Mouse (Mus musculus) kidney, postnatal 0 days (tissue): ENCODE measurements around the gene Zfp709. TPM values are rescaled to one million over a fixed set of nuclear protein-coding genes. Genes with fewer than 3 reads are reported as not detected.
A peak's percentile ranks its signal among the peaks of the same experiment; 100 is the strongest.

Experiments used
- ATAC-seq: fragments of 200-750 bp; cut with Nextera tagmentation; replicated peaks from 2 replicates; pipeline ENCODE4 v1.8.0; 2017; ENCODE audit warnings: low read depth, moderate number of reproducible peaks, moderate TSS enrichment, moderate library complexity; ENCODE audit not compliant: low FRiP score
- DNase-seq: peaks from one replicate; pipeline ENCODE4 v3.0.0-alpha.2; 2016; ENCODE audit warnings: low spot score
- H3K27ac ChIP-seq: fragments of 300-500 bp; sonication (generic); 2 replicates; pipeline ENCODE4 v1.5.1; 2014; ENCODE audit warnings: mild to moderate bottlenecking
- H3K27me3 ChIP-seq: fragments of 300-500 bp; sonication (generic); 2 replicates; pipeline ENCODE4 v1.6.1; 2014; ENCODE audit warnings: low read length, mixed read lengths; ENCODE audit not compliant: insufficient read depth
- H3K36me3 ChIP-seq: fragments of 300-500 bp; sonication (generic); 2 replicates; pipeline ENCODE4 v1.6.1; 2014; ENCODE audit warnings: low read length, mixed read lengths; ENCODE audit not compliant: insufficient read depth
- H3K4me1 ChIP-seq: fragments of 300-500 bp; sonication (generic); replicated peaks from 2 replicates; pipeline ENCODE4 v1.6.1; 2014; ENCODE audit warnings: antibody characterized with exemption, low read length, mixed read lengths; ENCODE audit not compliant: insufficient read depth
- H3K4me2 ChIP-seq: fragments of 300-500 bp; sonication (generic); 2 replicates; pipeline ENCODE4 v1.6.1; 2014; ENCODE audit warnings: mild to moderate bottlenecking, low read length, moderate library complexity, mixed read lengths
- H3K4me3 ChIP-seq: fragments of 300-500 bp; sonication (generic); replicated peaks from 2 replicates; pipeline ENCODE4 v1.5.1; 2014; ENCODE audit warnings: low read depth, low read length
- H3K9ac ChIP-seq: fragments of 300-500 bp; sonication (generic); 2 replicates; pipeline ENCODE4 v1.6.1; 2014; ENCODE audit warnings: low read depth, low read length
- H3K9me3 ChIP-seq: fragments of 300-500 bp; sonication (generic); replicated peaks from 2 replicates; pipeline ENCODE4 v1.6.1; 2016; ENCODE audit warnings: low read length, inconsistent platforms, mixed read lengths
- CTCF ChIP-seq: IDR thresholded peaks from 2 replicates; pipeline ENCODE4 v1.5.1; 2016; ENCODE audit warnings: antibody characterized with exemption, low read depth, mild to moderate bottlenecking, moderate library complexity
- WGBS: fragments of 180-500 bp; shearing (Covaris S2); extraction: QIAGEN DNeasy Blood & Tissue Kit; methylation state at CpG from one replicate; pipeline ENCODE4 v1.1.7; 2014; 5-methylcytosine and 5-hydroxymethylcytosine counted together
- polyA plus RNA-seq: library from polyadenylated mRNA; unstranded; fragments of >200 nt; fragmentation: Nextera tagmentation; extraction: Ambion mirVana; gene quantifications from 2 replicates; pipeline ENCODE4 v1.2.1, GENCODE M21; 2015

Zfp709 gene
- polyA plus RNA-seq, 1 experiment from 2014 or later, result 5.4 TPM

DNA sequence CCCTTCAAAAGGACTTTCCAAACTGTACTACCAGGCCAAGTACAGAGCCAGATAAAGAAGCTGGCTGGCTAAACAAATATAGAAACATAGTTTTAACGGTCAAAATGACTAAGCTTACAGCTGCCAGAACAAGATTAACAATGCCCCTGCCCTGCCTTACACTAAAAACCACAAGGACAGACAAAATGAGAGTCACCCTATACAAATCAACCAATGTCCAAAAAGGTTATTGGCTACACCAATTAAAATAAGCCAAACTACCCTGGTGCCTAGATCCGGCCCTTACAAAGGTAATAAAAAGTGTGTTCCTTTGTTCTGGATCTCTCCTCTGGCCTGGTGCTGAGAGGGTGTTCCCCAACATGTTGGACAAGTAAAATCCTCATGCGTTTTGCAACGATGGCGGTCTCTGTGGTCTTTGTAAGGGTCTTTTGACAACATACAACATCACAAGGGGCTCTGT is 26.0 kb downstream of the Zfp709 start:
- DNase-seq (no peak), ATAC-seq (0 out of 2 replicates have a peak, but pooled peaks have one; percentile 4)
- WGBS, result 94% methylated on average over 5 of the region's 5 CpGs
- Histone ChIP-seq H3K36me3 (no peaks in the 10 kb centered on the region), H3K4me1 (0 out of 2 replicates have a peak, but pooled peaks cover 5% of the 10 kb centered on the region), H3K9ac (no peak overlapping the region), H3K27ac (peak overlapping the region; percentile 99; the same call in 1 of the 2 replicates), H3K4me3 (peak overlapping the region; percentile 88; the same call in 1 of the 2 replicates), H3K4me2 (peak overlapping the region; percentile 72; the same call in 1 of the 2 replicates), H3K27me3 (no peaks in the 10 kb centered on the region), H3K9me3 (no peaks in the 10 kb centered on the region)
- no peak for TF ChIP-seq CTCF

DNA sequence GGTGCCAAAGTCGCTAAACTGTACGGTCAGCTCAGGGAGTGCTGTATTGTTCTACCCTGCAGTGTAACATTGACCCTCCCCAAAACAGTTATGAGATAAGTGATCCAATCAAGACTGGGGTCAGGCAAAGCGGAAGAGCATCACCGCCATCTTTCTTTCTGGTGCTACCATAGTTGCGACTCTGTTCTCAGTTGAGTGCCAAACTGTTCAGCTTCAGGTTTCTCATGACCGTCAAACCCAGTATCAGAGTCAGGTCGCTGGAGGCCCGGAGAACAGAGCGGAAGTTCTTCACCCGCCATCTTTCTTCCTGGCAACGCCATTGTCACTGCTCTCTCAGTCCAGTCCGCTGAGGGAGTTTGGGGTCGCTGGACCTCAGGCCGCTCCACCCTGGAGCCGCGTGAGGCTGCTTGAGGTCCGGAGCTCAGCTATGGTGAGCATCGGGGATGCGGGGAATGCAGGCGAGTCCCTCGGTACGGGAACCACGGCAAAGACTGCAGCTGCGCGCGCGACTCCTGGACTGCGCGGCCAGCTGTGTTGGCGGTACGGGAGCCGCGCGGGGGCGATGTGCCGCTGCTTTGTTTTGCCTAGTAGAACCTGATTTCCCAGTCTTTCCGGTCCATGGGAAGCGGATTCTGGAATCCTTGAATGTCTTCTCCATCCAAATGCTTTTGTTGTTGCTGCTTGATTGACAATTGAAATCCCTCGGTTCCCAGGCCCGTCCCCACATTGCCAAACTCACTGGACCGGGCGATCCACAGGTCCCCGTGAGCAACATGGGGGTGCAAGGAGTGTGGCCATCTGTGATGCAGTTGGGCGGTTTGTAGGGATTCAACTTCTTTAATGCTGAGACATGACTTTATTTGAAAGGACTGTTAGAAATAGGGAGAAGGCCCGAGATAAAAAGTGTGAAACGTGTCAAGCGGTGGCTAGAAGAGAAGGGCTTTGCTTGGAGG is 26.8 kb downstream of the Zfp709 start, which contains the start of the genes Zfp882 and Zfp617:
Zfp882 (plus strand) TSS at position 300 of the 953 bp plus-strand sequence.
Zfp617 (plus strand) TSS at position 327 of the 953 bp plus-strand sequence.
- peak; percentile 94 for DNase-seq
- peak within 1 kb of the TSS; percentile 92 for H3K9ac ChIP-seq
- H3K4me2 ChIP-seq, result peak within 1 kb of the TSS; percentile 72
- peak; percentile 72 for TF ChIP-seq CTCF
- H3K4me1 ChIP-seq, result 0 out of 2 replicates have a peak, but pooled peaks cover 5% of the 10 kb centered on the region
- 7% methylated on average over 47 of the region's 47 CpGs for WGBS
- peak within 1 kb of the TSS; percentile 99 for H3K27ac ChIP-seq
- peak within 1 kb of the TSS; percentile 88 for H3K4me3 ChIP-seq
- peaks cover 3% of the 10 kb centered on the region; the same call in 1 of the 2 replicates for H3K36me3 ChIP-seq
- no peaks in the 10 kb centered on the region for H3K9me3 ChIP-seq
- peak; percentile 94 for ATAC-seq
- no peaks in the 10 kb centered on the region for H3K27me3 ChIP-seq

DNA sequence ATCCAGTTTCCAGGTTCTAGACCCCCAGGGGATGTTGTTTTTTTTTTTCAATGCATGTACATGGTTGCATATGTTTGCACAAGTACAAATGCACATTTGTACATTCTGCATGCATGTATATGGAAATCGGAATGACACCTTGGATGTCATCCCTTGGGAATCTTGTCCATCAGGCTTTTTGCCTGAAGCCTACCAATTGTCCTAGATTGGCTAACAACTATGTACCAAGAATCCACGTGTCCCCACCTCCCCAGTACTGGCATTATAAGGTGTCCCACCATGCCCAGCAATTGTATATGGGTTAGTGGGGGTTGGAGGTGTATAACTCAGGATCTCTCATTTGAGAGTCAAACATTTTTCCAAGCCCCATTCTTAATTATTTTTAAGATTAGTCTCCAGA is 30.5 kb downstream of the Zfp709 start:
- H3K27me3 ChIP-seq, result no peaks in the 10 kb centered on the region
- 93% methylated on average over 2 of the region's 2 CpGs for WGBS
- TF ChIP-seq CTCF, result no peak

DNA sequence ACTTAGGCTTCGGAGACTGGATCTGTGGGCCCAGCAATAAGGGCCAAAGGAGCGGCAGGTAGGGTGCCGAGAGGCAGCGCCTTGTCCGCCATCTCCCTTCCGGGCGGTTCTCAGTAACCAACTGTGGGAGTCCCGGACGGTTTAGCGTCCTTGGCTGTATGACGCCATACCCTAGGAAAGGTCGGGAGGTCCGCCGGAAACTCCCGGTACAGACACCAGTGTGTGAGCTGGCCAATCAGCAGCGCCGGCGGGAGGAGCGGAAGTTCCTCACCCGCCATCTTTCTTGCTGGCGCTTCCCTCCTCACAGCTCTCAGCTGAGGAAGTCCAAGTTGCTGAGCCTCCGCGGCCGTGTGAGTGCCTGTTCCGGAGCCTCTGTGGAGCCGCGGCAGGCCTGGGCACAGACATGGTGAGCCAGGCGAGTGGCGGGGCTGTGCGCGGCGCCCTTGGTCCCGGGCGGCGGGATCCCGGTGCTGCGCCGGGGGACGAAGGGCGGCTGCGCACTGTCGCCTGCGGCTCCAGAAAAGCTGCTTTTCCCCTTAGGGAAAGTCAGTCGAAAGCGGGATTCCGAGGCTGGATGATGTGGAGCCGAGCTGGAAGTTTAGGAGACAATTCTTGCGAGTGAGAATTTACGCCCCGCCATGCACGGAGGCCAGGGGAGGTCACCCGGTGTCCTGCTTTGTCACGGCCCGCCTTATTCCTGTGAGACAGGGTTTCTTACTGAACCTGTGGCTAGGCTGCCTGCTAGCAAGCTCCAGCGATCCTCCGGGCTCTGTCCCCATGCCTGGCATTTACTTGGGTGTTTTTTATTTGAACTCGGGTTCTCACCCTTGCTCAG is 41.0 kb downstream of the Zfp709 start:
- no peaks in the 10 kb centered on the region for H3K27me3 ChIP-seq
- peak overlapping the region; percentile 98 for H3K27ac ChIP-seq
- H3K4me2 ChIP-seq, result peak overlapping the region; percentile 72
- ATAC-seq (peak; percentile 100), DNase-seq (peak; percentile 98)
- WGBS, result under 1% methylated on average over 54 of the region's 57 CpGs
- no peaks in the 10 kb centered on the region for H3K9me3 ChIP-seq
- peak overlapping the region; percentile 84 for H3K9ac ChIP-seq
- no peak; the same call in 1 of the 2 replicates for TF ChIP-seq CTCF
- H3K4me3 ChIP-seq, result peak overlapping the region; percentile 67
- H3K36me3 ChIP-seq, result no peaks in the 10 kb centered on the region
- 0 out of 2 replicates have a peak, but pooled peaks cover 3% of the 10 kb centered on the region for H3K4me1 ChIP-seq

More for the DNA sequence above, 30.5 kb downstream of the Zfp709 start:
- Histone ChIP-seq H3K4me1 (0 out of 2 replicates have a peak, but pooled peaks cover 5% of the 10 kb centered on the region), H3K36me3 (peaks cover 12% of the 10 kb centered on the region; the same call in 1 of the 2 replicates), H3K9ac (no peak overlapping the region), H3K4me3 (no peak overlapping the region), H3K27ac (no peak overlapping the region), H3K9me3 (no peaks in the 10 kb centered on the region), H3K4me2 (no peak overlapping the region)
- ATAC-seq (no peak), DNase-seq (no peak)

DNA sequence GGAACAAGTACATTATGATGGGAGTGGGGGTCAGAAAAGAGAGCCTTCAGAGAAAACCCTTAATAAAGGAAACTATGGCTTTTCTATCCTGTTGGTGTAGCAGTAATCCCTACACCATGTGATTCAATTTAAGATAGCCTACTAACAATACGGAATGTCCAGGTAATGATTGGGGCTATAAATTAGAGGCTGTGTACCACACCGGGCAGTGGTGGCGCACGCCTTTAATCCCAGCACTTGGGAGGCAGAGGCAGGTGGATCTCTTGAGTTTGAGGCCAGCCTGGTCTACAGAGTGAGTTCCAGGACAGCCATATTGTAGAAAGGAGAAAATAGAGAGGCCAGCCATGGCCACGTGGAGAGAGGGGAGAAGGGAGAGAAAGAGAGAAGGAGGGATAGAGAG is 44.0 kb downstream of the Zfp709 start:
- no peak overlapping the region for H3K4me2 ChIP-seq
- no peak overlapping the region for H3K4me3 ChIP-seq
- DNase-seq, result no peak
- no peak overlapping the region for H3K27ac ChIP-seq
- H3K9ac ChIP-seq, result no peak overlapping the region
- no peak for TF ChIP-seq CTCF
- 0 out of 2 replicates have a peak, but pooled peaks cover 3% of the 10 kb centered on the region for H3K4me1 ChIP-seq
- H3K27me3 ChIP-seq, result no peaks in the 10 kb centered on the region
- H3K9me3 ChIP-seq, result no peaks in the 10 kb centered on the region
- ATAC-seq, result no peak
- WGBS, result 96% methylated on average over 5 of the region's 5 CpGs
- H3K36me3 ChIP-seq, result peaks cover 20% of the 10 kb centered on the region
